27 mouse cellular contexts compared by ENCODE assay signal in genomic region chr9:46319886-46320285, GRCm38 (mm10). TPM values are rescaled to one million over a fixed set of nuclear protein-coding genes. Genes with fewer than 3 reads are reported as not detected.
"Had no signal": no experiment of that assay in that cellular context is flagged by ENCODE, and none has a peak within 500 bp of the region (broad histone marks: within the 10 kb centered on the region; RNA-seq: fewer than 3 reads in every experiment).

Gene 4931429L15Rik (minus strand): TSS chr9:46319986.

RNA-seq across cellular contexts. Expression of gene 4931429L15Rik, which starts in this region (rescaled TPM):
- polyA plus RNA-seq: limb, embryonic 10.5 days; limb, embryonic 12.5 days; limb, embryonic 13.5 days; limb, embryonic 14.5 days; limb, embryonic 15.5 days; liver, adult 2 months; liver, embryonic 11.5 days; liver, embryonic 12.5 days; liver, embryonic 13.5 days; liver, embryonic 14.5 days; liver, embryonic 15.5 days; liver, embryonic 16.5 days; liver, postnatal 0 days; lung, adult 2 months; lung, embryonic 14.5 days; lung, embryonic 15.5 days; lung, embryonic 16.5 days; lung, postnatal 0 days; macrophage; midbrain, embryonic 10.5 days; midbrain, embryonic 12.5 days; midbrain, embryonic 14.5 days; midbrain, embryonic 15.5 days; midbrain, embryonic 16.5 days; midbrain, postnatal 0 days; myocyte; neural tube, embryonic 11.5 days had no signal
